Mouse (Mus musculus): ENCODE data around the gene Gstm6.

DNA sequence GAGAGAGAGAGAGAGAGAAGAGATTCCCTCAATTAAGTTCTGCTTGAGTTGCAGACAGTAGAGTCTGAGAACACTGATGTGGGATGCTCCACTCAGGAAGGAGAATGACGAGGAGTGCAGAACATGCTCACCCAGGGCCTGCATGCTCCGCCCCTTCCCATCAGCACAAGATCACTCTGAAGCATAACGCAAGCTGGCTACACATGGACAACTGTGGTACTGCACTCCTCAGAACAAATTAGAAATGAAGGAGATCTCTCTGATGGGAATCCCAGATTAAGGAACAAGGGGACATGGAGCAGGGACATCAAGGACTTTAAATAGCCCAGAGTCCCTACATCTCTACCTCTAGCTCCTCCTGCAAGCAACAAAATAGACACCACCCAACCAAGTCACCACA lies 37.7 kb upstream of the Gstm6 start:
- TF ChIP-seq TAL1 (IDR thresholded peaks at IDR 0.05; ENCODE audit: low read length) = no peak
- no peak for TF ChIP-seq GATA1 (IDR thresholded peaks at IDR 0.05; ENCODE audit: low read length)

Measured in erythroblast, embryonic 14.5 days (primary cell).